Mouse (Mus musculus): ENCODE measurements around the gene Snx29.

DNA sequence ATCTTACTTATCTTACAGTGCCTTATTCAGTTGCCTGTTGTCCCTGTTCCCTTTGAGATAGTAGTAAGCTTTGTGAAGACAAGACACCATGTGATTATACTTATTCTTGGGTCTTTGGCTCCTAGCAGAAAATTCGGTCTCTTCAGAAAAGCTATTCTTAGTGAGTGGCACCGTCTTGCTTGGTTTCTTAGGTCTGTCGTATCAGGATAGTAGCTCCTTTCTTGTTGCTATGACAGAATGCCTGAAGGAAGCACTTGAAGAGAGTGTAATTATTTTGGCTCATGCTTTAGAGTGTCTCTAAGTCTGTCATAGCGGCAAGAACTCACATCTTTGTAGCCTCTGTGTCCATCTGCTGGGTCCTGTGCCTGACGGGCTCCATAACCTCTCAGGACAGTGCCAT lies 57.3 kb downstream of the Snx29 start:
- TF ChIP-seq POLR2A (IDR thresholded peaks at IDR 0.05; ENCODE audit: borderline replicate concordance, low read depth, low read length): no peak
- TF ChIP-seq CTCF (IDR thresholded peaks at IDR 0.05; ENCODE audit: low read depth, low read length): no peak
